Mouse (Mus musculus) testis, adult 2 months (tissue): ENCODE data around the gene Zfp423. TPM values are rescaled to one million over a fixed set of nuclear protein-coding genes. Genes with fewer than 3 reads are reported as not detected.
A peak's percentile ranks its signal among the peaks of the same experiment; 100 is the strongest.

Experiments
- H3K27ac ChIP-seq: fragments of 200-500 bp; 2 replicates; pipeline ENCODE4 v1.5.1; 2012; ENCODE audit warnings: low read depth, low read length; ENCODE audit not compliant: control insufficient read depth, insufficient read depth
- H3K27me3 ChIP-seq: fragments of 200-500 bp; 2 replicates; pipeline ENCODE4 v1.6.1; 2012; ENCODE audit warnings: mild to moderate bottlenecking, low read length, moderate library complexity; ENCODE audit not compliant: control insufficient read depth, insufficient read depth
- H3K36me3 ChIP-seq: fragments of 200-500 bp; 2 replicates; pipeline ENCODE4 v1.6.1; 2012; ENCODE audit warnings: mild to moderate bottlenecking, low read length; ENCODE audit not compliant: control insufficient read depth, insufficient read depth
- H3K4me1 ChIP-seq: fragments of 200-500 bp; 2 replicates; pipeline ENCODE4 v1.6.1; 2012; ENCODE audit warnings: low read length; ENCODE audit not compliant: control insufficient read depth, insufficient read depth
- H3K4me3 ChIP-seq: fragments of 200-500 bp; 2 replicates; pipeline ENCODE4 v1.5.1; 2012; ENCODE audit warnings: low read depth, mild to moderate bottlenecking, low read length, moderate library complexity, mixed read lengths; ENCODE audit not compliant: control insufficient read depth
- CTCF ChIP-seq: fragments of 200-500 bp; IDR thresholded peaks from 2 replicates; pipeline ENCODE4 v1.5.1; 2012; ENCODE audit warnings: low read depth, mild to moderate bottlenecking, inconsistent platforms, low read length, moderate library complexity; ENCODE audit not compliant: control insufficient read depth, insufficient read depth, insufficient replicate concordance
- POLR2A ChIP-seq: fragments of 200-500 bp; IDR thresholded peaks from 2 replicates; pipeline ENCODE4 v1.6.1; 2012; ENCODE audit warnings: low read depth, mild to moderate bottlenecking, inconsistent platforms, low read length, moderate library complexity; ENCODE audit not compliant: control insufficient read depth
- polyA plus RNA-seq: library from polyadenylated mRNA; depleted of rRNA; stranded (reverse); fragments of >200 nt; gene quantifications from 2 replicates; pipeline ENCODE4 v1.2.3, GENCODE M21; 2012

Gene Zfp423
- polyA plus RNA-seq, 1 experiment, result 7.2 TPM

DNA sequence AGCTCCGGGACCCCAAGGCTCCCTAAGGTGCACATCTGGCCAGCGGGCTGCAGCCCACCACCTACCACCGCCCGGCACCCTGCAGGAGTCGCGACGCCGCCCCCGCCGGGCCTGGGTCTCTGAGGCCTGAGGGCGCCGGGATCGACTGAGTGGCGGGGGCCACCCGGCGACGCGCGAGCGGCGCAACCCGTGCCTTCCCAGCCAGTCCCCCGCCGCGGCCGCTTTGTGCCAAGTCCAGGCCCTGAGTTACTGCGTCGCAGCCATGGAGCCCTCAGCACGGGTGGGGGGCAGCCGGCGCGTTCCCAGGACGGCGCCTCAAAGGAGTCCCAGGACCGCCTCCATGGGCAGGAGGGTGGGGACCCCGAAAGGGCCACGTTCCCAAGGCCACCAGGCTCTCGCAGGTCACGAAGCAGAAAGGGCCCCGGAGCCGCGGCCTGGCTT, 15.7 kb downstream of the Zfp423 start:
- Histone ChIP-seq H3K4me1 (peaks cover 8% of the 10 kb centered on the region), H3K27me3 (no peaks in the 10 kb centered on the region), H3K4me3 (no peak overlapping the region; the same call in 1 of the 2 replicates), H3K36me3 (no peaks in the 10 kb centered on the region), H3K27ac (no peak overlapping the region)
- TF ChIP-seq CTCF (no peak), POLR2A (no peak)

- Histone ChIP-seq H3K4me3 (no peak overlapping the region), H3K36me3 (no peaks in the 10 kb centered on the region), H3K27ac (no peak overlapping the region), H3K4me1 (peaks cover 16% of the 10 kb centered on the region), H3K27me3 (no peaks in the 10 kb centered on the region)
- no peak for TF ChIP-seq POLR2A
- TF ChIP-seq CTCF, result no peak
Observed at GRCm38 (mm10) chr8:87940646-87941045, 18.7 kb downstream of the Zfp423 start.

DNA sequence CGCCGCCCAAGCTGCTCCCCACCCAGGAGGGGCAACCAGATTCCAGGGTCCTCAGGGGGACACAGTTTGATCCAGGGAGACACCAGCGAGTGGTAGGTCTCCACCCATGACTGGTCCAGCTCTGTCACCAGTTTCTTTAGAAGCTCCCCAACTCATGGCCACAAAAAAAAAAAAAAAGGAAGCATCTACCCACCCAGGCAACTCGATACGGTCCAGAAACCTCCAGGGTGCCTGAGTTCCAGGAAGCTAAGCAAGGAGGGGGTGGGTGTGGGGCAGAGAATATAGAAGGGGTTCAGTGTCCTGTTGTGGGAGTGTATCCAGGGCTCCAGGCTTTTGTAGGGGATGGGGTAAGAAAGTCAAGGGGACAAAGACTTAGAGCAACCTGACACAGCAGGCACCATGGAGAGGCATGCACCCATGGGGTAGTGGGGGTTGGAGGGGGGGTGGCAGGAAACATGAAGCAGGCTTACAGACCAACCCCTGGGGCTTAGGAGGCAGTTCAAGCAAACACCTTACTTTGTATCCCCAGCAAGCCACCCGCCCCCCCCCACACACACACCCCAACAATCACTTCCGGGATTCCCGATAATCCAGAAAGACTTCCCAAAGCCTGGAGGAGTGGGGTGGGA, 20.0 kb downstream of the Zfp423 start:
- no peak overlapping the region for H3K4me3 ChIP-seq
- no peaks in the 10 kb centered on the region for H3K27me3 ChIP-seq
- no peaks in the 10 kb centered on the region for H3K36me3 ChIP-seq
- peak overlapping the region; percentile 61 for H3K27ac ChIP-seq
- peaks cover 16% of the 10 kb centered on the region for H3K4me1 ChIP-seq
- TF ChIP-seq POLR2A (no peak), CTCF (no peak)

DNA sequence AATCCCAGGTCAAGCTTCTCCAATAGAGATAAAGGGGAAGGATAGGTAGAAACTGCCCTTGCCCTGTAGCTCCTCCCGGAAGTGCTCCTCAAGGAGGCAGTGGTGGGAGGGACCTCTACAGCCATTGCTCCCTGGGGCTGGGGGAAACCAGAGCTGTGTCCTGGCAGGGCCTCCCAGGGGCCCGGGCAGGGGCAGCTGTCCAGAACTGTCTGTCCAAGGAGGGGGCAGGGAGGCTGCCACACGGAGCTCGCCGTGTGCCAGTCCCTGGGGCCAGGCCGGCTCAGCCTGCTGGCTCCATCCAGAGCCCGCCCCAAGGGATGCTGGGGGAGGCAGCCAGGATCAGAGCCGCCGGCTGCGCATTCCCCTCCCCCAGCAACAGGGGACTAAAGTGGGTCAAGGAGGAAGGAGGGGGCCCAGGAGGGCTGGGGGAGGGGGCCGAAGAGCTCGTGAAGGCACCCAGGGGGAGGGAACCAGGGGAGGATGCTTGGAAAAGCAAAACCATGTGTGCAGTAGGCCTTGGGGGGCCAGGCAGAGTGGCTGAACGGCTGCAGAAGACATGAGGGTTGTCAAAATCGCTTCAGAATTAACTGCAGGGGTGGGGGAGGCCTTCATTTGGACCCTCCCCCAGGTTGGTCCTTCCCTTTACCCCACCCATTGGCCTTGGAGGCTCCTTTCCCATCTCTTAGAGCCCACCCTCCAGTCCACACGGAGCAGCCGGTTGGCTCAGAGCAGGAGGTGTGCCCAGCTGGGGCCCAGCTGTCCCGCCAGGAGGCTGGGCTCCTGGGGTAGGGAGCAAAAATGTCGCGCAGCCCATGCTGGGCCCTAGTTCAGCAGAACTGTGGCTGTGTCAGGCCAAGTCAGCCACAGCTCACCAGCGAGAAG, 20.8 kb downstream of the Zfp423 start:
- H3K27ac ChIP-seq, result peak overlapping the region; percentile 61
- peaks cover 16% of the 10 kb centered on the region for H3K4me1 ChIP-seq
- H3K36me3 ChIP-seq, result no peaks in the 10 kb centered on the region
- no peaks in the 10 kb centered on the region for H3K27me3 ChIP-seq
- TF ChIP-seq POLR2A (no peak), CTCF (no peak)
- no peak overlapping the region for H3K4me3 ChIP-seq

- TF ChIP-seq CTCF, result no peak
- no peak for TF ChIP-seq POLR2A
- no peak overlapping the region for H3K27ac ChIP-seq
- H3K4me1 ChIP-seq, result peaks cover 16% of the 10 kb centered on the region
Observed at GRCm38 (mm10) chr8:87937211-87937610, 22.2 kb downstream of the Zfp423 start.

GRCm38 (mm10) chr8:87935088-87935680, 24.2 kb downstream of the Zfp423 start:
- H3K4me3 ChIP-seq, result no peak overlapping the region
- no peak for TF ChIP-seq CTCF
- TF ChIP-seq POLR2A, result no peak
- H3K27me3 ChIP-seq, result no peaks in the 10 kb centered on the region
- no peak overlapping the region for H3K27ac ChIP-seq
- peaks cover 16% of the 10 kb centered on the region for H3K4me1 ChIP-seq
- no peaks in the 10 kb centered on the region for H3K36me3 ChIP-seq

More at GRCm38 (mm10) chr8:87937211-87937610, 22.2 kb downstream of the Zfp423 start:
- Histone ChIP-seq H3K27me3 (no peaks in the 10 kb centered on the region), H3K36me3 (no peaks in the 10 kb centered on the region), H3K4me3 (no peak overlapping the region)

GRCm38 (mm10) chr8:87934175-87934574, 25.2 kb downstream of the Zfp423 start:
- no peak for TF ChIP-seq CTCF
- TF ChIP-seq POLR2A, result no peak
- Histone ChIP-seq H3K4me3 (no peak overlapping the region), H3K27me3 (no peaks in the 10 kb centered on the region), H3K27ac (no peak overlapping the region), H3K36me3 (no peaks in the 10 kb centered on the region), H3K4me1 (peaks cover 13% of the 10 kb centered on the region)
